Mouse (Mus musculus): Measurements from ENCODE around the gene Tpm1.
A peak's percentile ranks its signal among the peaks of the same experiment; 100 is the strongest.

The Tpm1 gene

DNA sequence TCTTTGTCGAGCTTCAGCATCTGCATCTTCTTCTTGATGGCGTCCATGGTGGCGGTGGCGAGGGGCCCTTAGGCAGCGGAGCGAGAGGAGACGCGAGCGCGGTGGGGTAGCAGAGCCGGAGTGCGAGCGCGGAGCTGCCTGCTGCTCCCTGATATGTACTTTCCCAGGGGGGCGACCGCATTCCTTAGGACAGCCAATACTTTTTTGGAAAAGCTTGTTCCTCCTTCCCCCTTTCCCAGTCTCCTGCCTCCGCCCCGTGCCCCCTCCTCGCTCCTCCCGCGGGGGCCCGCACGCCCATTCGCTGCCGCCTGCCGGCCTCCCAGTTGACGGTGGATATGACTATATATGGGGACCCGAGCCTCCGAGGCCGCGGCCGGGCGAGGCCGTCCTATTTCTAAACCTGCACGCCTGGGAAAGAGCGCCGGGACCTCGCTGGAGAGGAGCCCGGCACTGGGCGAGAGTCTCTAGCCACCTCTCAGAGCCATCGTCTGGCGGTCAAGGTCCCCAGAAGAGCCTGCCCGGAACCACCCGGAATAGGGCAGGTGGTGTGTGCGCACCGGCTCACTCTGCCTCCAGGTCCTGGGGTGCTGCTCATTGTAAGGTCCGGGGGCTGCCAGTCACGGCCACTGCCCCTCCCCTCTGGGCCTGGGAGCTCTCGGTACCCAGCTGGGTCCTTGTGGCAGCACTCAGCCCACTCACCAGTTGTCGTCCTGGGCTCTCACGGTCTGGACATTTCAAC, at the start of gene Tpm1:
Tpm1 (minus strand) TSS at position 321 of the 739 bp plus-strand sequence.
- peak; percentile 64 to 70 for DNase-seq (ENCODE audit: low spot score in 2 of 2)

DNA sequence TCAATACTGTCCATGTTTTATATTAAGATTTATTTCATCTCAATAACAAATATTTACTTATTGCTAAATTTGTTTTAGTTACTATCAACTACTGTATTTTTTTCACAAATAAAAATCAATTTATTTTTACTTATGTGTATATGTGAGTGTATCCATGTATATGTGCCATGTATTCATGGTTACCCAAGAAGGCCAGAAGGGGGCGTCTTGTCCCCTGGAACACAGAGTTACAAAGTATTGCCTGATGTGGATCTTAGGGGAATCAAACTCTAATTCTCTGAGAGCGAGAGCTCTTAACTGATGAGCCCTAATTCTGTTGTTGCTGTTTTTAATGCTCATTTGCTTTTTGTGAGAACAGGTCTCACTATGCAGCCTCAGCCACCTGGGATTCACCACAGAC, 45.2 kb upstream of the Tpm1 start:
- DNase-seq (ENCODE audit: low spot score in 2 of 2): no peak

DNA sequence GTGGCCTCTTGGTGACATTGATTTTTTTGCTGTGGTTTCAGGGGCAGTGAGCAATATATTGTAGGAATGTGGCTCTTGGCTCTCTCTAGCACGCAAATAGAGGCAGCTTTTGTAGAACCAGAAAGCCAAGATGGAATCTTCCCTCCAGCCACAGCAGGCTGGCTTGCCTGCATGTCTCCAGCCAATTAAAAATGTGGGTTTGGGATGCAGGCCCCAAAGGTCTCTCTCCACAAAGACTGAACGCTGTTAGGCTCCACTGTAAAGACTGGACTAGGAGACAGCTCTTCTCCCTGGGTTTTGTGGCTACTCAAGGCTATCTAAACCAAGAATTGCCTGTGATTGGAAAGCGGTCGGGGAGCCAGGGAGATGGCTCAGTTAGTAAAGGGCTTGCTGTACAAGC, 43.0 kb upstream of the Tpm1 start:
- no peak for DNase-seq (ENCODE audit: low spot score in 2 of 2)

DNA sequence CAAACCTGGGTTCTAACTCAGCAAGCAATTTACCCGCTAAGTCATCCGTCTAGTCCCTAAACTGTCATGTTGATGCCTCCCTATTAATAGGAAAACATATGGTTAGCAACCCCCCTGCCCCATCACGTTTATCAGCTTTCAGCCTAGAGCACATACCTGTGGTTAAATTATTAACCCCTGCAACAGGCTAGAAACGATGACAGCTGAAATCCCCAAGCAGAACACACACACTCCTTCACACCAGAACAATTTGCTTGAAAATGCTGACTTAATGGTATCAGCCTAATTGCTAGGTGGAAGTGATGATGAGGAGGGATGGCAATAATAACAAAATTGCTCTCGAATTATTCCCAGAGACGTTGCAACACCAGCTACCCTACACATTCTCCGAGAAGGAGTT, 42.4 kb upstream of the Tpm1 start:
- no peak for DNase-seq (ENCODE audit: low spot score in 2 of 2)

DNA sequence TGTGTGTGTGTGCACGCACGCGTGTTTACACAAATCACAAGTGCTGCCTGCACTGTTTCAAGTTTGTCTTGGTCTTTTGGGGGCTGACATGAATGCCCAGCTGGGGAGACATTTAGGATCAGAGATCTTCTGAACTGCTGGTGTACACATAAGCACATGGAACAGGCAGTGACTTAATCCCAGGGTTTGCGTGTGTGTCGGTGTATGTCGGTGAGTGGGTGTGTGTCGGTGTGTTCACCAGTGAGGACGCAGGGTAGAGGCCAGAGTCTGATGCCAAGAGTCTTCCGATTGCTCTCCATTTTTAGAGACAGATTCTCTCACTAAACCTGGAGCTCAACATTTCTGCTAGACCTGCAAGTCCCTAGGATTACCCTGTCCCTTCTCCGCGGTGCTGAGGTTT, 41.9 kb upstream of the Tpm1 start:
- DNase-seq (ENCODE audit: low spot score in 2 of 2): no peak

DNA sequence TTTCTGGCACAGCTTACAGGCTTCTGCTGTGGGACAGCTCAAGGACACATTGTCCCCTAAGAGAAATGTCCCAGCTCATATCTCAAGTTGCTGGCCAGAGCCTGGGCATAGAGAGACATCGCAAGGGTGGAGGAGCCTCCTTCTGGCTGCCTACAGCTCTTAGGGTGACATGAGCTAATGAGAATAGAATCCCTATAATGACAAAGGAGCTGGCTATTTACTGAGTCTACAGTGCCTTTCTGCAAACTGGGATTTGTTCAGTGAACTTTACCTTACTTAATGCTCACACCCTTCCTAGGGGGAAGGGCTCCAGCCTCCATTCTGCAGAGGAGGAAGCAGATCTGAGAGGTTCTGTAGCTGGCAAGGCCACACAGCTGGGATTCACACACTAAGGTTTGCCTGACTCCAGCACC, 41.4 kb upstream of the Tpm1 start:
- no peak for DNase-seq (ENCODE audit: low spot score in 2 of 2)

DNA sequence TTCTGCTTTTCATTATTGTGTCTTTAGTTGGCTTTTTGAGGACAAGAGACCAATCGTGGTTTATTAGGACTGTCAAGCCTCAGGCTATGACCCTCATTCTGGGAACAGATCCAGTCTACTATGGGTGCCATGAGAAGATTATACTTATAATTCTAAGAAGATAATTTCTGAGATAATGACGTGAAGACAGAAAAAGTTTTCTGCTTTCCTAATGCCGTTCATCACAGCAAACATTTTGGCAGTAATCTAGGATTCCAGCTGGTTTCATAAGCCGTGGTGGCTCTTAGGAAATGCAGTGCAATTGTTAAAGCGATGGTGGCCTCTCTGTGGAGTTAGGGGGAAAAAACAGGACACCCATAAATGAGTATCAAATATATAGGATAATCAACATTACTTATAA, 40.0 kb upstream of the Tpm1 start:
- no peak for DNase-seq (ENCODE audit: low spot score in 2 of 2)

DNA sequence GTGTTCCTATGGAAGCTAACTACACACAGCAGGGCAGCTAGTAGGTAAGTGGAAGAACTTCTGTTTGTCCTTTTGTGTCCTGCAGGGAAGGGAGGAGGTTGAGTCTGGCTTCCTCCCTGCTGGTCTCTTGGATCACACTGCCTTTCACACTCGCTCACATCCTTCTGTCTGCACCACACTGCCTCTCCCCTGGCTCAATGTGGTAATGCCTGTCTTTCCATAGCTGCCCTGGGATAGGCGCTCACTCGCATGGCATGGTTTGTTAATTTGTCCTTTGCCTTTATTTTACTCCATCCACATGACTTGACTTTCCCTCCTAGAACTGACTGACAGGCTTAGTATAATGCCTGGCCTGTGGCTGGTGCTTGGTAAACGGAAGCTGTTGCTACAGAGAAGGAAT, 34.6 kb upstream of the Tpm1 start:
- DNase-seq (ENCODE audit: low spot score in 2 of 2): no peak

DNA sequence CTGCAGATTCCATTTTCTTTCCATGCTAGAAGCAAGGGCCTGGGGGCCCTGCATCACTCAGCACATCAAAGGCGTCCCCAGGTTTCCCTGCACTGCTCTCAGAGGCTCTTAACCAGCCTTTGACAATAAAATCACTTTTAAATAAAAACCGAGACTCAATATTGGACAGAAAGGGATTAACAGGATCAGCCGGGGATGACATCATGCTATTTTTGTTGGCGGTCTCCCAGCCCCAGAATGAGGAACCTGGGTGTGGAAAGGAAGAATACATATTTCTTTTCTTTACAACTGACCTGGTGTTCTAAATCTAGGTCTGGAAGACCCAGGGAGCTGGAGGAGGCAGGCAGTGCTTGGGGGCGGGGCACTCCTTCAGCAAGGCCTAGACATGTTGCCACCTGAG, 32.5 kb upstream of the Tpm1 start:
- no peak for DNase-seq (ENCODE audit: low spot score in 2 of 2)

DNA sequence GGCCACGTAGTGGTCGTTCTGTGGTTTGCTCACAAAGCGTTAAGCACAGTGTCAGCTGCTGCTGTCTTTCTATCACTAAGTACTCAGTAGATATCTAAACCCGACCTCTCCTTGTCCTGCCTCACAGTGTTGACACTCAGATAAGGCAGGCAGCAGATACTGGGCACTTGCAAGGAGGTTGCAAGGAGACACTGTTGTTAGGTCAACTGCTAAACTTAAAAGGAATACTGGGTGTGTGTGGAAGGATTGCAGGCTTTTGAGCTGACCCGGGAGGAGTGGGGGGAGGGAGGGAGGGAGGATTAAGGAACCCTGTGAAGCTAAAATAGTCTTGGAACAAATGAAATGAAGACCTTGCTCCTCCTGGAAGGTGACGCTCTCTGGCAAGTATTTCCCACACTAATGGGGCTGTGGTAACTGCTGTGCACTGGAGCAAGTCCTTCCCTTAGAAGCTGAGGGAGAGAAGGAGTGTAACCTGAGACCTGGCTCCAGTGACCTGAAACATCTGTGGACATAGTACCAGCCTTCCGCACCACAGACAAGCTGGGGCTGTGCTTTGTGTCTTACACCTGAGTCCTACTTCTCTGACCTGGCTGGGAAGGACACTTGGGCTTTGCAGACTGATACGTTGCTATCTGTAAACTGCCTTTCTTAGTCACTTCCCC, 28.6 kb upstream of the Tpm1 start:
- no peak for DNase-seq (ENCODE audit: low spot score in 2 of 2)

DNA sequence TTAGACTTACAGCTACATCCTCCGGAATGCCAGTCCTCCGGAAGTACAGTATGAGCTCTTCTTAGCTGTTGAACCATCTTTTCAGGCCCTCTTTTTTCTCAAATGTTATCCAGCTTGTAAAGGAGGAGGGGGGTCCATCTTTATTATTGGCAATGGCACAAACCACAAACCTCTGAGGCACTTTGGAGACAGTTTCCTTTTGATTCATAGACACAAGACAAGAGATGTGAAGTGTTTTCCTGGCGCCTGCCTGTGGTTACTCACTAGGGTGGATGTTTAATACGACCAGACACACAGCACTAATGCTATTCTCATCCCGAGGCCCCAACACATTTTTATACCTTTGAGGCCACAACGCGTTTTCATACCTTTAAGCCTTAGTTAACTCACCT, 28.1 kb upstream of the Tpm1 start:
- no peak for DNase-seq (ENCODE audit: low spot score in 2 of 2)

DNA sequence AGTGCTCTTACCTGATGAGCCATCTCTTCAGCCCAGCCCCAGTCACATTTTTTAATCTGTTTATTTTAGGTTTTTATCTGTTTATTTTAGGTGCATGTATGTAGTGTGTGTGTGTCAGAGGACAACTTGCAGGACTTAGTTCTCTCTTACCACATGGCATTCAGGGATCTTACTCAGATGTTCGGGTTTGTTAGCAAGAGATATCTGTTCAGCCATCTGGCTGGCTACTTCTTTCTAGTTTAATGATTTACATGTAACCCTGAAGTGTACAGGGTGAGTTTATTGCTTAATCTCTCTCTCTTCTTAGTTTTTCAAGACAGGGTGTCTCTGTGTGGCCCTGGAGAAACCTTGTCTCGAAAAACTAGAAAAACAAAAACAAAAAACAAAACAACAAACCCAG, 23.0 kb upstream of the Tpm1 start:
- DNase-seq (ENCODE audit: low spot score in 2 of 2): no peak

DNA sequence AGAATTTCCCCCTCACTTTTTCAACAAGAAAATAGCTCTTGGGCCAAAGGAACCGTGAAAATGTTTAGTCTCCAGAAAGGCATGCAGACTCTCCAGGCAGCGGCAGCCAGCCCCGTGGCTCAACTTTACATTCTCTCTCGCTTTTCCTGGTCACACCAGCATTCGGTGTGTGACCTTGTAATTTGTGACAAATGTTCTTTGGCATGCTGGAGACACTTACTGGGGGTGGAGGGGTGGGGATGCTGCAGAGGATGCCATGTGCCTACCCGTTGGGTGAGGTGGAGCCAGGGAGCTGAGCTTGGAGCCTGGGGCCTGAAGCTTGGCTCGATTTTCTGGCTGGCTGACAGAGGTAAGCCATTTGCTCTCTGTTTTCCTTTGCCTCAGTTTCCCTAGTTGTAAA, 22.4 kb upstream of the Tpm1 start:
- no peak for DNase-seq (ENCODE audit: low spot score in 2 of 2)

DNA sequence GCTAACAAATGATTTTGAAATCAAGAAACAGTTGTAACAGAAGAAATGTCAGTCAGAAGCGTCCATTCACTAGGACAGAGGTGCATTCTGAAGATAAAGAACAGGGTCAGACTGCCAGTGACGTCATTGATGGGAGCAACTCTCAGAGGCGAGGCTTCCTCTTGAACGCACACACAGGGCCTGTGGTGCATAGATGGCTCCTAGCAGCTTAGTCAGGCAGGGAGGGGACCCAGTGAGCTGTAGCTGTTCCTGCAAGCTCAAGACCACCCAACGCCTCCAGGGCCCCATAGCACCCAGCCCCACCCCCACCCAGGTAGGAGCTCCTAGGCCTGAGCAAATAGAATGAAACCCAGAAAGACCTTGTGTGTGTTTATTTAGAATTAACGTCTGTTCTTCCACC, 21.9 kb upstream of the Tpm1 start:
- no peak for DNase-seq (ENCODE audit: low spot score in 2 of 2)

DNA sequence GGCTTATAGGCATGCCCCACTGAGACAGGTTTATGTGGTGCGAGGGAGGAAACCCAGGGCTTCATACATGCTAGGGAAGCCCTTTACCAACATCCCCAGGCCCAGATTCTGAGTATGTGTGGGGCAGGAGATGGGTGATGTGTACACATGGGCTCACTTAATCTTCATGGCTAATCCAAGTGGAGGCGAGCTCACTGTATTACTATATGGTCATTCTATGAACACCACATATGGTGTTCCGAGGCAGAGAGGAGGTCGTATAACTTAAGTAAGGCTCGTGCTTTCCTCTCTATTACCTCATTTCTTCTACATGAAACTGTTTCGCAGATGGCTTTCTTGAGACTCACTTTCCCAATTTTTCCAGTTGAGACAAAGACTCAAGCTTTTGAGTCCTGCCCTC, 17.4 kb upstream of the Tpm1 start:
- DNase-seq (ENCODE audit: low spot score in 2 of 2): no peak

DNA sequence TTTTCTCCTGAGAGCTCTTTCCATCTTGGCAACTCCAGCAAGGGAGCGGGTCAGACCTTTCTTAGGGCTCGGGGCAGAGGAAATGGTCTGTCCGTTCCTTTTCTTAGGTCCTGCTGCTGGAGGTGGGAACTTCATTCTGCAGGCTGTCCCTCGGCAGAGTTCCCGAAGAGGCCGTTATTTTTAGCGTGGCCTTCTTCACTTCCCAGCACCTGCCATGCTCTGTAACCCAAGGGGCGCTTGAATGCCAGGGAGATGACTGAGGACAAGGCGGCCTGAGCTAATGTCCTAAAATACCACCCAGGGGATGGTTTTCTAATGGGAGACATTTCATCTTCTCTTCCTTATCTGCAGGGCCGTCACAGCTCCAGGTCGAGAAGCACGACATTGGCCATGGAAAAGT, 10.5 kb upstream of the Tpm1 start:
- no peak for DNase-seq (ENCODE audit: low spot score in 2 of 2)

DNA sequence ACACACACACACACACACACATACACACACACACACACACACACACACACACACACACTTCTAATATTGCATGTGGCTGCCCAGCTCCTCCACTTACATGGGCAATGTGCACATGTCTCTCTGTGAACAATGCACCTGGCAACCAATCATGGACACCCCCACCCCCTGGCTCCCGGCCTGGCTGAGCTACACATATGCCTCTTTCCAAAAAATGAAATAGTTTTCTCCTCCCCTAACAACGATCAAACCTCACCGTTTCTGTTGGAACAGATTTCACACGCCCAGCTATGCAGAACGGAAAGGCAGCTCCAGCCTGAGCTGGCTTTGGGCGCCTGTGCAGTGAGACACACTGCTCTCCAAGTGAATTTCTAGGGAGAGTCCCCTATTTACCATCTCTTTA, 9.2 kb upstream of the Tpm1 start:
- DNase-seq (ENCODE audit: low spot score in 2 of 2): peak; percentile 64 to 70

DNA sequence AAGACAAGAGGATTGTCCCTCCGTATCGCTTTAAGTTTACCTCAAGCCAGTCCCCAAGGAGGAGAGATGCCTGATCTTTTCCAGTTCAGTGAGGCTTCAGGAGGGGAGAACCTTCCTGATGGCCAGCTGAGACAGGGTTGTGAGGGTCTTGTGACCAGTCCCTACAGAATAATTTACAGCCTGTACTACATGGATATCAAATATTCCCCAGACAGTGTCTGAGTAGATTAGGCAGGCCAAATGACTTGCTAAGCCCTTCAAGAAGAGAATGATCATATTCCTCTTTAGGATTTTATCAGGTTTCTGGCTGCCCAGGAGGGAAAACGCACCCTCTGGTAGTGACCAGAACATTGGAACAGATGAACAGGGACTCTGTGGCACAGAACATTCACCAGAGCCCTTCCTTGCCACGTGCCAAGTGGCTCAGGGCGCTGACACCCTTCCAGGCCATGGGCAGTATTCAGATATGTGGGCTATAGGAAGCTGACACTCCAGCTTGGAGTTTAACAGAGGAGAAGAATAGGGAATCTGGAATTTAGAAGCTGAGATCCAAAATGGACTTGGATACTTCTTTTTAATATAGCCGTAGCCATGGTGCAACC, 1.6 kb upstream of the Tpm1 start:
- no peak for DNase-seq (ENCODE audit: low spot score in 2 of 2)

DNA sequence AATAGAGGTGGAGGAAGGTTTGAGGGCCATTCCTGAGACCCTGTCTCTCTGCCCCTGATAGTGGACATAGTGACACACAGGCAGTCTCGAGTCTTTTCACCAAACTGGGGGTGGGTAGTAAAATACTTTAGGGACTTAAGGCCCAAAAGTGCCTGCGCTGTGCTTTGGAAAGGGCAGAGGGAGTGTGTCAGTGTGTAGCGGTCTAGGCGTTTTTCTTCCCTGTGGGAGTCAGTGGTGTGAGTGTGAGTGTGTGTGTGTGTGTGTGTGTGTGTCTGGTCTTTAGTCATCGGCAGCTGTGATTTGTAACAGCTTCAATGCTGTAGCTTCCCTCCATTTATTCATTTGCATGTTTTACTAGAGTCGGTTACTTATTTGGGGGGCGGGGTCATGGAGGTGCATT, 630 bp upstream of the Tpm1 start:
- no peak for DNase-seq (ENCODE audit: low spot score in 2 of 2)

DNA sequence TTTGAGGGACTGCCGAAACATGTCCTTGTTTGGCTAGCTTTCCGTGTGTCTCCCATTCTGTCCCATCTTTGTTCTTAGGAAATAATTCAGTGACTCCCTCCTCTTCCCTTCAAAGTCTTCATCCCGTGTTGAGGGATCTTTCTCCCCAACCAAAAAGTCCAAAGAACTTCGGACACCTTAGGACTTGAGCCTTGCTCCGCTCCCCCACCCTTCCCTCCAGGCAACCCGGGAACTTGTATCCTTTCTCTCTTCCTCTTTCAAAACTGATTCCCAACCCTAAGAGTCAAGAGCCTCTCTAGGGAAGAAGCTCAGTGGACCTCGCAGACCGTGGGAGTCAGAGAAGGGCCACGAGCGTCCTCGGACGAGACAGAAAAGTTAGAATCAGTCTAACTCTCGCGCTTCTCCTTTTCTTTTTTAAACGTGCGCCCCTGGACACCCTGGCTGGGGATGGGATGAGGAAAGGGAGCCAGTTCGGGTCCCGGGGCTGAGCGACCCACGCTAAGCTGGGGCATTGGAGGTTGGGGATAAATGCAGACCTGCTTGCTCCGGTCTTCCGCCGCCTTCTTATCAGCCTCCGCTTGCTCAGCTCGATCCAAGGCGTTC, 622 bp downstream of the Tpm1 start:
- no peak for DNase-seq (ENCODE audit: low spot score in 2 of 2)

DNA sequence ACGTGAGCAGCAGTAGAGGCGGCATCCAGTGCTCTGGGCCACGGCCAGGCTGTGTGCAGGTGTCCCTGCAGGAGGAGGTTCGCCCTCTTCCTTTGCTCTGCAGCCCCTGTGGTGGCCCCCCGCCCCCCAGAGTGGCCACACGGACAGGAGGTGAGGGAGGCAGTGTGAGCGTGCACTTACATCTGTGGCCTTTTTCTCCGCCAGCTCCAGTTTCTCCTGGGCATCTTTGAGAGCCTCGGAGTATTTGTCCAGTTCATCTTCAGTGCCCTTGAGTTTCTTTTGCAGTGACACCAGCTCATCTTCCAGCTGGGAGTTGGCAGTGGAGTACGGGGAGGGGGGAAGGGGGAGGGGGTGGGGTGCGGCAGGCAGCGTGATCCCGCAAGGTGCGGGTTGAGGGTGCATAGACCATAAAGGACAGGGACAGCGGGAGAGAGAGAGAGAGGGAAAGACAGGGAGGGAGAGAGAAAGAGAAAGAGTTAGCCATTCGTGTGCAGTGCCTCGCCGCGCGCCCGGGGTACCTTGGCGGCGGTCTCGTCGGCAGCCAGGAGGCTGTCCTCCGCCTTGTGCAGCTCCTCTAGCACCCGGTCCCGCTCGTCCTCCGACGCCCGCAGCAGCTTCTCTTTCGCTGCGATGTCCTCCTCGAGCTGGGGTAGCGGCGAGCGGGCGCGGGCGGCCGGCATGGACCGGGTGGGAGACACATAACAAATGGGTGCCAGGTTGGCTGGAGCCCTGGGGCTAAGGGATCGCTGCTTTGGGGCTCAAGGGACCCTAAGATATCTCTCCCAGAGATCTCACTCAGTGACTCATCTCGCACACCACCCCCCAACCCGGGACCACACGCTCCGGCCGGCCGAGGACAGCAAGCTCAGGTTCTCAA, 1.4 kb downstream of the Tpm1 start:
- no peak for DNase-seq (ENCODE audit: low spot score in 2 of 2)

Data from right cerebral cortex, postnatal 10 days (tissue).